Mouse (Mus musculus) adrenal gland, postnatal 0 days (tissue): Measurements from ENCODE around the gene Gm20807. TPM values are rescaled to one million over a fixed set of nuclear protein-coding genes. Genes with fewer than 3 reads are reported as not detected.

Experiments
- polyA plus RNA-seq: library from polyadenylated mRNA; unstranded; fragments of >200 nt; fragmentation: Nextera tagmentation; extraction: Ambion mirVana; gene quantifications from 2 replicates; pipeline ENCODE4 v1.2.1, GENCODE M21; 2015

Gene Gm20807
- polyA plus RNA-seq: not detected in 2 replicates

GRCm38 (mm10) chrY:13042591-13042990 is at the start of gene Gm20807:
Gm20807 (plus strand) TSS chrY:13042891.

Other genes with a start within 250 kb of the Gm20807 start
- not detected in 2 replicates for gene Gm21891, start 90.6 kb downstream of the Gm20807 start, polyA plus RNA-seq
- not detected in 2 replicates for gene Gm21425, start 119.1 kb downstream of the Gm20807 start, polyA plus RNA-seq
- not detected in 2 replicates for gene Gm21828, start 181.0 kb downstream of the Gm20807 start, polyA plus RNA-seq
- not detected in 2 replicates for gene Gm21440, start 209.5 kb downstream of the Gm20807 start, polyA plus RNA-seq
- gene Gm21454, start 209.6 kb downstream of the Gm20807 start, polyA plus RNA-seq: not detected in 2 replicates